Mouse (Mus musculus) heart, adult 10 weeks (tissue): Measurements from ENCODE around the gene Nit1. TPM values are rescaled to one million over a fixed set of nuclear protein-coding genes. Genes with fewer than 3 reads are reported as not detected.

ENCODE experiments used
- polyA plus RNA-seq: library from polyadenylated mRNA; stranded (reverse); fragments of 350-450 nt; fragmentation: Illumina TruSeq; extraction: RNeasy Lipid Tissue Mini Kit (QIAGEN cat#74804); gene quantifications from one replicate; pipeline ENCODE4 v1.2.3, GENCODE M21; 2014; ENCODE audit warnings: low read depth, low replicate concordance

Nit1 gene
- polyA plus RNA-seq, result 45.2 TPM

DNA sequence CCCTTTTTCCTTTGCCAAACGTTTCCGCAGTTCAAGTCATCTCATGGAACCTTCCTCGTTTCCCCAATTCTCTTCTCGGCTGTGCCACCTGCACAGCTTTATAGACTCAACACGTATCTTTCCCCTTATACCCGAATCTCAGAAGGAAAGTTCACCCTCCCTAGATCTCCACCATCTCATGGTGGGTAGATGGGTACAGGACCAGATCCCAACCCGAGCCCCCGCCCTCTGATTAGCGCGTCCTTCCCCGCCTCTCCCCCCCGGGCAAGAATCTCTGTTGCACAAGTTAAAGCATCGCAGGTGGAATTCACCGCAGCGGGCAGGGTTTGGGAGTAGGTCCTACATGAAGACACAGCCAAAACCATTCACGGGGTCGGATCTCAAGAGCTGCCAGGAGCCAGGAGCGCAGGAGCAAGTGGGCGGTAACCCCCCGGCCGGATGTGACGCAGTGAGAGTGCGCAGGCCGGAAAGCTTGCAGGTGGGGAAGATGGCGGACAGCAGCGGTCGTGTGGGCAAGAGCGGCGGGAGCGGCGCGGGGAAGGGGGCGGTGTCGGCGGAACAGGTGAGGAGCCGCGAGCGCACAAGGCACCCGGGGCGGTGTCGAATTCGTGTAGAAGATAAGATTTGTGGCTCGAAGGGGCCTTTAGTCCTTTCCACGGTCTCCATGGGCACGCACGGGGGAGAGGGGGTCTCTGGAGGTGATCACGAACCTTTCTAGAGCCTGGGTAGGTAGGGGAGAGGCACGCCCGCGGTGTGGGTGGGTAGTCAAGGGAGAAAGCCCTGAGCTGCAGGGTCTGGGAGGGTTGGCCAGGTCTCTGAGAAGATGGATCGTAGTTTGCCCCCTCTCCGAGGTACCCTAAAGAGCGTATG is at the start of gene Nit1, which contains the start of gene Pfdn2:
Gene Nit1, minus strand, starts transcription at position 422 of the 870 bp plus-strand sequence.
Gene Pfdn2, plus strand, starts transcription at position 446 of the 870 bp plus-strand sequence.

GRCm38 (mm10) chr1:171388376-171389102 is 43.1 kb upstream of the Nit1 start, which contains the start of gene Arhgap30:
Gene Arhgap30 (plus strand): TSS chr1:171388954.

DNA sequence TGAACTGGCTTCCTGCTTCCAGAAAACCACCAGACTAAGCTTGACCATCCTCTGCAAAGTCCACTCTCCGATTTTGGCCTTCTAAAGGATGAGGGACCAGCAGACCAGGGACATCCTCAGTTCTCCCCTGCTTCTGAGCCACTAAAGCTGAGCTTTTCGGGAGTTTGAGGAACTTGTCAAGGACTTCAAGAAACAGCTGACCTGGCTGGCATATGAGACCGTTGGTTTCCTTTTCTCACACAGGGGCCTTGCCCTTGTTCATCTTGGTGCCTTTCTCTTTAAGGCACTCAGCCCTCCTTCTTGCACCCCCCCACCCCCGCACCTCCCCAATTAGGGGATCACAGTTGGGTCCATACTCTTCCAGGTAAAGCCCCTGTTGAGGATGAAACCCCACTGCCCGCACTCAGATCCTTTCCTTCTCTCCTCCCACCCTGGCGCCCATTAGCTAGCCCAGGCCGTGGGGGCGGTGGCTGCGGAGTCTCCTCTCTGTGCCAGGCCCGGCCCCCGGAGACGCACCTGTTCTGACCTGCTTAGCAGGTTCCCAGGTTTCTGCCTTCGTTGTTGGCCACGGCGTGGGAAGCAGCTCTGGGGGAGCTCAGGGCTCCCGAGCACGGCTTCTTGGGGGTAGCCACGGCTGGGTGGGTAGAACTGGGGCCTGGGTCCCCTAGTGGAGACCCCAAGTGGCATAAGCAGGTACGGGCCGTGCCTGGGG is 24.6 kb upstream of the Nit1 start, which contains the start of gene Nectin4:
Gene Nectin4, plus strand, starts transcription at position 255 of the 712 bp plus-strand sequence.

GRCm38 (mm10) chr1:171360656-171361055 is 15.2 kb upstream of the Nit1 start, which contains the start of gene Klhdc9:
Gene Klhdc9 (minus strand): TSS chr1:171360798.

DNA sequence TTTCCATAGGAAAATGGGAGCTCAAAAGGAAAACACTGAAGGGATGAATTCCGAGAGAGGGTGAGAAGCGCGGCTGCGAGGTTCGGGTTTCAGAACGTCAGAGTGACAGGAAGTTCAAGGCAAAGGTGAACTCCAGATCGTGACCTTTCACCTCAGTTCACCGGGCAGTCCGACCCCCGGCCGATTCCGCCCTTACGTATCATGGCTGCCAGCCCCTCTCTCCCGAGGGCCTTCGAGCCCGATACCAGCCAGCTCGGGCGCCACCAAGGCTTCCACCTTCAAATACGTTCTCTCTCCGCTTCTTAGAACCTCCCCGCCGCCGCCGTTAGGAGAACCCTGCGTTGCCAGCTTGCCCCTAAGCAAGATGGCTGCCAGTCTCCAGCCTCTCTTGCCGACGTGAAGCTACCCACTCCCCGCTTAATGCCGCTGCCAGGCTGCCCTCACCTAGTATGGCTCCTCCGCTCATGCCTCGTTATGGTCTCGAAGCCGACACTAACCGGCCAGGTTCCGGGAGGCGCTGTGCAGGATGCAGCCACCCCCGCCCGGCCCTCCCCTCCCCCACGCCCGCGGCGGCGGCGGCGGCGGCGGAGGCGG is 16.5 kb downstream of the Nit1 start, which contains the start of gene Dedd:
Gene Dedd, plus strand, starts transcription at position 307 of the 594 bp plus-strand sequence.

DNA sequence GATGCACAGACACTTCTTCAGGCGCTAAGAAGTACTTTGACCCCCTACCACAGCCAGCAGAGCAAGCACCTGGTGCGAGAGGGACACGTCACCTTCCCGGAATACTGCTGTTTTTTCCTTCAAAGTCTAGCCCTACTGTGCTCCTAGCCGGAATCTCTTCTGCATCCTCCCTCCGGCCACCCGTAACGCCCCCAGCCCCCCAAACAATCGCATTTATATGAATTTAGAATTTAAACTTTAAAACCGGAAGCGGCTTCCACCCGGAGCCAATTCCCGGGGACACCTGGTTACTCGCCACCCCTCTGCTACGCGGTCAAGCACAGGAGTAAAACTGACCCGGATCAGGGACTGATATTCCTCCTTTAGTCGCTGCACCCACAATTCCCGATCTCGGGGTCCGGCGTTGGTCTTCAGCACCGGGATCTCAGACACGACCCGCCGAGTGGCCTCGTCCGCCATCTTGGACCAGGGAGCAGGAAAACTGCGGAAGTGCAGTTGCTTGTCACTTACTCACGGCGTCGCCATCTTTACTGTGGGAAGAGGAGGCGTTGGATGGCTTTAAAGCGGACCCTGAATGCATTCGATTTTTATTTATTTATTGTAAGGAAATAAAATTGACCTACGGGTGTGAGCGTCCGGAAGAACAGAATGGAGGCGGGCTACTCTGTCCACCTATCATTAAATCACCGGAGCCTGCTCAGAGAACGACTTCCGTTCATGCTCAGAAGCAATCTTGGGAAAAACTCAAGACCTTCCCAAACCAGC is 51.0 kb downstream of the Nit1 start, which contains the start of gene Ufc1:
Gene Ufc1, minus strand, starts transcription at position 727 of the 765 bp plus-strand sequence.

Other genes starting within 250 kb of the Nit1 start
- gene Cfap126, start 231.7 kb downstream of the Nit1 start, polyA plus RNA-seq, result 1.6 TPM
- gene Sdhc, start 195.0 kb downstream of the Nit1 start, polyA plus RNA-seq, result 513 TPM
- gene Mpz, start 194.9 kb downstream of the Nit1 start, polyA plus RNA-seq, result 1.1 TPM
- 383 TPM for gene Pcp4l1, start 149.4 kb downstream of the Nit1 start, polyA plus RNA-seq
- gene Nr1i3, start 131.7 kb downstream of the Nit1 start, polyA plus RNA-seq, result 0.16 TPM
- gene Tomm40l, start 123.1 kb downstream of the Nit1 start, polyA plus RNA-seq, result 90.3 TPM
- gene Apoa2, start 120.6 kb downstream of the Nit1 start, polyA plus RNA-seq, result 18.8 TPM
- 22.5 TPM for gene Fcer1g, start 111.3 kb downstream of the Nit1 start, polyA plus RNA-seq
- gene Adamts4, start 95.2 kb downstream of the Nit1 start, polyA plus RNA-seq, result 0.86 TPM
- 1,308 TPM for gene Ndufs2, start 94.3 kb downstream of the Nit1 start, polyA plus RNA-seq
- gene B4galt3, start 75.3 kb downstream of the Nit1 start, polyA plus RNA-seq, result 19.0 TPM
- 28.1 TPM for gene Ppox, start 64.5 kb downstream of the Nit1 start, polyA plus RNA-seq
- 27.0 TPM for gene Usp21, start 57.7 kb downstream of the Nit1 start, polyA plus RNA-seq
- 94.8 TPM for gene Ufc1, start 50.6 kb downstream of the Nit1 start, polyA plus RNA-seq
- 29.9 TPM for gene Dedd, start 16.5 kb downstream of the Nit1 start, polyA plus RNA-seq
- 90.2 TPM for gene Pfdn2, start within 50 bp of the Nit1 start, polyA plus RNA-seq
- not detected for gene Klhdc9, start 15.2 kb upstream of the Nit1 start, polyA plus RNA-seq
- 0.47 TPM for gene Nectin4, start 24.5 kb upstream of the Nit1 start, polyA plus RNA-seq
- gene Arhgap30, start 43.3 kb upstream of the Nit1 start, polyA plus RNA-seq, result 3.0 TPM
- gene Usf1, start 65.7 kb upstream of the Nit1 start, polyA plus RNA-seq, result 34.5 TPM
- gene Tstd1, start 73.2 kb upstream of the Nit1 start, polyA plus RNA-seq, result 3.4 TPM
- 41.0 TPM for gene F11r, start 91.9 kb upstream of the Nit1 start, polyA plus RNA-seq
- gene Alyref2, start 157.8 kb upstream of the Nit1 start, polyA plus RNA-seq, result 3.7 TPM
- gene Itln1, start 189.6 kb upstream of the Nit1 start, polyA plus RNA-seq, result not detected
- 0.45 TPM for gene Cd244a, start 213.5 kb upstream of the Nit1 start, polyA plus RNA-seq